Mouse (Mus musculus): ENCODE measurements around the gene Igf2r.

Gene Igf2r

DNA sequence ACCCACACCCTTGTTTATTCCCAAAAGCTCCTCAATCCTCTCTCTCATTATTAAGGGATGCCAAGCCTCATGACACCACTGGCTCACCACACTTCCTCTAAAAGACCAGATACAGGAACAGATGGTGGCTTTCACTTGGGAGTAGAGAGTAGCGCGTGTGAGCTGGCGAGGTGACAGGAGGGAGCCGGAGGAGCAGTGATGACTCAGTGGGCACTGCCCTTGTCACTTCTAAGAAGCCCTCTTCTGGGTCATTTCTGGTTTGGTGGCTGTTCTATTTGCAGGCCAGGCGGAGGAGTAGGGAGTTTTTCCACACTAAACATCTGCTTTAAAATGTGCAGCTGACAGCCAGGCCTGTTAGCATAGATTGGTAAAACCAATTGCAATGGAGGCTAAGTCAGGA, 11.5 kb downstream of the Igf2r start:
- no peaks in the 10 kb centered on the region for H3K36me3 ChIP-seq (ENCODE audit: insufficient read depth, low read length)
- H3K4me3 ChIP-seq (replicated peaks; ENCODE audit: low read length): no peak overlapping the region
- no peaks in the 10 kb centered on the region for H3K9me3 ChIP-seq (ENCODE audit: low read length)
- H3K4me1 ChIP-seq (replicated peaks; ENCODE audit: low read depth, low read length): peaks cover 46% of the 10 kb centered on the region
- H3K27me3 ChIP-seq (ENCODE audit: insufficient read depth, low read length): no peaks in the 10 kb centered on the region
- TF ChIP-seq CTCF (conservative IDR thresholded peaks at IDR 0.05; ENCODE audit: low read length): no peak
- no peak for TF ChIP-seq NANOG (IDR thresholded peaks at IDR 0.05; ENCODE audit: borderline replicate concordance, low read length)
- TF ChIP-seq POU5F1 (IDR thresholded peaks at IDR 0.05; ENCODE audit: borderline replicate concordance, low read length): no peak

DNA sequence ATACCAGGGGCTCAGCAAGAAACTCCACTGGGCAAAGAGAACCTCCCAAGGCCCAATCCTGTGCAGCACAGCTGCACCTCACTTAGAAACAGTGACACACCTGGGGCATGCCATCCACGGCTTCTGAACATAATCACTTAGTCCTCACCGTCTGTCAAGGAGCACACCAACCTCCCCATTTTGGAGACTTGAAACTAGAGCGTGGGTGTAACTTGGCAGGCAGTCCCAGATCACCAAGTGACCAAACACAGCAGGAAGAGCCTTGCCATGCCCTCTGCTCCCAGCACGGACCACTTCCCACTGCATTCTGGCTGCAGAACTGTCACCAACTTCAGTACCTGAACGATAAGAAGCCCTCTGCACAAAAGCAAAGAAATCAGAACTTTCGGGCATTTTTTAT, 12.3 kb downstream of the Igf2r start:
- no peaks in the 10 kb centered on the region for H3K27me3 ChIP-seq (ENCODE audit: insufficient read depth, low read length)
- peaks cover 54% of the 10 kb centered on the region for H3K4me1 ChIP-seq (replicated peaks; ENCODE audit: low read depth, low read length)
- H3K9me3 ChIP-seq (ENCODE audit: low read length): no peaks in the 10 kb centered on the region
- no peak overlapping the region for H3K4me3 ChIP-seq (replicated peaks; ENCODE audit: low read length)
- TF ChIP-seq POU5F1 (IDR thresholded peaks at IDR 0.05; ENCODE audit: borderline replicate concordance, low read length): no peak
- TF ChIP-seq NANOG (IDR thresholded peaks at IDR 0.05; ENCODE audit: borderline replicate concordance, low read length): no peak
- no peak for TF ChIP-seq CTCF (conservative IDR thresholded peaks at IDR 0.05; ENCODE audit: low read length)
- no peaks in the 10 kb centered on the region for H3K36me3 ChIP-seq (ENCODE audit: insufficient read depth, low read length)

DNA sequence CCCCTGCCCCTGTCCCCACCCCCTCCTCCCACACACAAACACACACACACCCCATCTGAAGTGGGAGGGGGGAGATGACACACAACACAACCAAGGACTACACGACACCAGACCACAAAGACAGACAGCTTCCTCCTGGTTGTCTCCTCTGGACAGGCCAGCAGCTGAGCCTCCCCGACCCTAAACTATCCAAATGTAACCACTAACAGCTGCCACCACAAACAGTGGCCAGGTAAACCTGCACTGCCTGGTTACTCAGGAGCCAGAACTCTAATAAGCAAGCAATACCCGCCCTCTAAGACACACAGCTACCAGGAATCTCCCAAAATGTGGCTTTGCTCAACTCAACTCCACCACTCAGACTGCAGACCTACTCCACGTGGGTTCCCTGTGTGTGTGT, 13.5 kb downstream of the Igf2r start:
- Histone ChIP-seq H3K4me1 (replicated peaks; ENCODE audit: low read depth, low read length) (peaks cover 58% of the 10 kb centered on the region), H3K9me3 (ENCODE audit: low read length) (no peaks in the 10 kb centered on the region), H3K36me3 (ENCODE audit: insufficient read depth, low read length) (peaks cover 7% of the 10 kb centered on the region; the same call in 1 of the 2 replicates), H3K27me3 (ENCODE audit: insufficient read depth, low read length) (no peaks in the 10 kb centered on the region), H3K4me3 (replicated peaks; ENCODE audit: low read length) (no peak overlapping the region)
- TF ChIP-seq POU5F1 (IDR thresholded peaks at IDR 0.05; ENCODE audit: borderline replicate concordance, low read length) (no peak), NANOG (IDR thresholded peaks at IDR 0.05; ENCODE audit: borderline replicate concordance, low read length) (no peak), CTCF (conservative IDR thresholded peaks at IDR 0.05; ENCODE audit: low read length) (no peak)

DNA sequence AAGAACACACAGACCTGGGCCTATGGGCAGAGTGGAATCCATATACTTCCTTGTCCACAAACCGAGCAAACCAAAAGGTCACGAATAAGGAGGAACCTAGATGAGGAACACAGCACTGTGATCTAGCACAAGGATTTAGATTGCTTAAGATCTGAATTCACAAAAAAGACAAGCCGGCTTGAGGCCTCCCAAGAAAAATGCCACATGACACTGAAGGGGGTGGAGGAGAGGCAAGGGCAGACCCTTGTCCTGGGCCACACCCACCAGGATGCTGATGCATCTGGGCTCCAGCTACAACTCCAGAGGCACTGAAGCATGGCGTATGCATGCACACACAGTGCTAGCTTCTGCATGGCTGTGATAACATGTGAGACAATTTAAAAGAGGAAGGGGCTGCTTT, 14.3 kb downstream of the Igf2r start:
- Histone ChIP-seq H3K9me3 (ENCODE audit: low read length) (no peaks in the 10 kb centered on the region), H3K36me3 (ENCODE audit: insufficient read depth, low read length) (peaks cover 7% of the 10 kb centered on the region; the same call in 1 of the 2 replicates), H3K4me3 (replicated peaks; ENCODE audit: low read length) (no peak overlapping the region), H3K27me3 (ENCODE audit: insufficient read depth, low read length) (no peaks in the 10 kb centered on the region), H3K4me1 (replicated peaks; ENCODE audit: low read depth, low read length) (peaks cover 65% of the 10 kb centered on the region)
- TF ChIP-seq CTCF (conservative IDR thresholded peaks at IDR 0.05; ENCODE audit: low read length) (no peak), NANOG (IDR thresholded peaks at IDR 0.05; ENCODE audit: borderline replicate concordance, low read length) (no peak), POU5F1 (IDR thresholded peaks at IDR 0.05; ENCODE audit: borderline replicate concordance, low read length) (no peak)

DNA sequence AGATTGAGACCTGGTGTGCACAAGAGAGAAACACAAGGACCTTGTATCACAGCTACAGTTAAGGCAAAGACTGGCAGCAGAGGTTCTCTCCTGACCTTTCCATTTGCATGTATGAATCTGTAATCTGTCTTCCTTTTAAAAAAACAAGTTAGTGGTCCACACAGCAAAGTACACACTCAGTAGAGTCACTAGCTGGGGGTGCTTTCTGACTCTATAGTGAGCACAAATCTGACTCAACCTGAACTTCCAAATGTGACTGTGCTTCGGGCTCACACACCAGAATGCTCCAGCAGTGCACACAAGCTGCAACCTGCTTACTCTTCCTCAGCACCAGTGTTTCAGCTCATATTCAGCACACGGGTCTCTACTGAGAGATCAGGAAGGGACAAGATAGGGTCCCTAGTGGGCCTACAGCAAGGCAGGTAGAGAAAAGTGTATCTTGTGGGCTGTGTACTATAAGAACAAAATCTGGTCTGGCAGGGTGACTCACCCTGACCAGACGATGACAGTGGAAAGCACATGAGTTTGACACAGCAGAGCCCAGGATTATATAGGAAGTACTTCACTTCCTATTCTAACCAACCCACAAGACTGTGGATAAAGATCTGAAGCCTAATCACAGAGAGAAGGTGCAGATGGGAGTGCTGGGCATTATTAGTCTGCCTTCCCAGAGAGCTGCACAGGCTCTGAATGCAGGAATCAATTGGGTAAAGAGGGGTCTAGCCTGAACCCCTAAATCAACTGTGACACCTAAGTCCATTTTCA, 15.0 kb downstream of the Igf2r start:
- H3K4me1 ChIP-seq (replicated peaks; ENCODE audit: low read depth, low read length): peaks cover 58% of the 10 kb centered on the region

DNA sequence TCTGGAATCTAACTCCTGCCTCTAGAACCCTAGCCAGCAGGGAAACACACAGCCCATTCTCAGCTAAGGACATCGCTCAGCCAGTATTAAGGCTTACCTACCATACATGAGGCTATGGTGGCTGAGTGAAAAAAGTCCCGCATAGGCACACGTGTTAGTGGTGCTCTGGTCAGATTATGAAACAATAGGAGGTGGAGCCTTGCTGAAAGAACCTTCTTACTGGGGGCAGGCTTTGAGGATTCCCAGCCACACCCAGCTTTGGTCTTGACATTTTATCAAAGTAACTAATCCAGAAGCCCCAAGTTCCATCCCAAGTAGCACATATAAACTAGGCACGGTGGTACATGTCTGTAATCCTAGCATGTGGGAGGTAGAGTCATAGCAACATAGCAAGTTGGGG, 16.4 kb downstream of the Igf2r start:
- Histone ChIP-seq H3K4me1 (replicated peaks; ENCODE audit: low read depth, low read length) (peaks cover 57% of the 10 kb centered on the region), H3K36me3 (ENCODE audit: insufficient read depth, low read length) (peaks cover 21% of the 10 kb centered on the region), H3K9me3 (ENCODE audit: low read length) (no peaks in the 10 kb centered on the region), H3K4me3 (replicated peaks; ENCODE audit: low read length) (no peak overlapping the region), H3K27me3 (ENCODE audit: insufficient read depth, low read length) (no peaks in the 10 kb centered on the region)
- TF ChIP-seq CTCF (conservative IDR thresholded peaks at IDR 0.05; ENCODE audit: low read length) (no peak), NANOG (IDR thresholded peaks at IDR 0.05; ENCODE audit: borderline replicate concordance, low read length) (no peak), POU5F1 (IDR thresholded peaks at IDR 0.05; ENCODE audit: borderline replicate concordance, low read length) (no peak)

More for the DNA sequence above, 15.0 kb downstream of the Igf2r start:
- Histone ChIP-seq H3K27me3 (ENCODE audit: insufficient read depth, low read length) (no peaks in the 10 kb centered on the region), H3K9me3 (ENCODE audit: low read length) (no peaks in the 10 kb centered on the region), H3K4me3 (replicated peaks; ENCODE audit: low read length) (no peak overlapping the region), H3K36me3 (ENCODE audit: insufficient read depth, low read length) (peaks cover 7% of the 10 kb centered on the region; the same call in 1 of the 2 replicates)
- TF ChIP-seq POU5F1 (IDR thresholded peaks at IDR 0.05; ENCODE audit: borderline replicate concordance, low read length) (no peak), CTCF (conservative IDR thresholded peaks at IDR 0.05; ENCODE audit: low read length) (no peak)

DNA sequence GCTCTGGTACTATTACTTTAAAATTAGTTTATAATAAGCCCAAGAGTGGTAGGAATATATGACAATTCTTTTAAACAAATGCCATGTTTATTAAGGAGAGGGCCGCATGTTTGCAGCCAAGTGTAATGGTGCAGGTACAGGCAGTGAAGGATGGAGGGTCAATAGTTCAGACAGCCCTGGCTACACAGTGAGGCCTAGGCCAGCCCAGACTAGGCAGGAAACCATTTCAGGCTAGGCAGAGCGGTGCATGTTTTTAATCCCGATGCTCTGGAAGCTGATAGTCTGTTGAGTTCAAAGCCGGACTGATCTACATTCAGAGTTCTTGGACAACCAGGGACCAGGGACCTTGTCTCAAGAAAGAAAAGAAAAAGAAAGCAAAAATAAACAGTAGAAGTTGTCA, 17.8 kb downstream of the Igf2r start:
- Histone ChIP-seq H3K27me3 (ENCODE audit: insufficient read depth, low read length) (no peaks in the 10 kb centered on the region), H3K36me3 (ENCODE audit: insufficient read depth, low read length) (peaks cover 29% of the 10 kb centered on the region), H3K9me3 (ENCODE audit: low read length) (peaks cover 11% of the 10 kb centered on the region), H3K4me1 (replicated peaks; ENCODE audit: low read depth, low read length) (peaks cover 48% of the 10 kb centered on the region), H3K4me3 (replicated peaks; ENCODE audit: low read length) (no peak overlapping the region)
- no peak for TF ChIP-seq POU5F1 (IDR thresholded peaks at IDR 0.05; ENCODE audit: borderline replicate concordance, low read length)
- TF ChIP-seq CTCF (conservative IDR thresholded peaks at IDR 0.05; ENCODE audit: low read length): no peak
- no peak for TF ChIP-seq NANOG (IDR thresholded peaks at IDR 0.05; ENCODE audit: borderline replicate concordance, low read length)

DNA sequence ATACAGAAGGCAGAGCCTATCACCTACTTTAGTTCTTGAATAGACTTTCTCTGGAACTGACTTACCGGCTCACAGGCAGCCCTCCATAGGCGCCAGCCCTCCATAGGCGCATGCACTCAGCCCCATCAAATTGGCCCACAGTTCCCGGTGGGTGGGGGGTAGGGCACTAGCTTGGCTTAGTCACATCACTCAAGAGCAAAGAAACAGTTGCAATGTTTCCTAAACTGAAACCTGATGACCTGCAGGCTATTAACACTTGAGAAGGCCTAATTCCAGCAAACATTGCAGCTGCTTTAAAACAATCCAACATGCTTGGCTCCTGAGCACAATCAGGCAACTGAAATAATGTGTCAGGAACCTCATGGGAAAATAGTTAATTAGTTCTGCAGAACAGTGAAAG, 18.2 kb downstream of the Igf2r start:
- Histone ChIP-seq H3K36me3 (ENCODE audit: insufficient read depth, low read length) (peaks cover 31% of the 10 kb centered on the region), H3K4me1 (replicated peaks; ENCODE audit: low read depth, low read length) (peaks cover 45% of the 10 kb centered on the region), H3K4me3 (replicated peaks; ENCODE audit: low read length) (no peak overlapping the region), H3K9me3 (ENCODE audit: low read length) (peaks cover 14% of the 10 kb centered on the region), H3K27me3 (ENCODE audit: insufficient read depth, low read length) (no peaks in the 10 kb centered on the region)
- TF ChIP-seq CTCF (conservative IDR thresholded peaks at IDR 0.05; ENCODE audit: low read length) (no peak), POU5F1 (IDR thresholded peaks at IDR 0.05; ENCODE audit: borderline replicate concordance, low read length) (no peak), NANOG (IDR thresholded peaks at IDR 0.05; ENCODE audit: borderline replicate concordance, low read length) (no peak)
